In the genomic region with DNA sequence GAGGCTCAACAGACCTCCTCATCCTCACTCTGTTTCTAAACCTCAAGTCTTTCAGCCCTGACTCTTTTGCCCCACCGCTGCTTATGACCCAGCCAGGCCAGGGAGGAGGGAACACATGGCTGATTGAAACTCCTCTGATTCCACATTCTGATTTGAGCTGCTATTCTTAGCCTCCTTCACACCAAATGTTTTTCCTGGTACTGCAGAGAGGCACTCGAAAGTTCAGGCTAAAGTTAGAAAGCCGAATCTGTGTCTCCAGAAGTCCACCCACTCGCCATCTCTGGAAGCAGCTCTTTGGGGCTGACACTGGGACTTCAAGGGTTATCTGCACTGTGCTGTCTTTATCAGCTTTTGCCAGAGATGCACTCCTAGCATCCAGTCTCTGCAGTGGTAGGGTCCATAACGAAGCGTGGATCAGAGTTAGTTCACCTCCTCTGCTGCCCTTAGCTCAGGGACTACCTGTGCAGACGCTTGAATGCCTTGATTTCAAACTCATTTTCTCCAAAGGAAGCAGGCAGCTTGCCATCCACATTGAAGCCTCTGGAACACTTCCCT, we compare ENCODE assay signal across 22 mouse cellular contexts. TPM values are rescaled to one million over a fixed set of nuclear protein-coding genes. Genes with fewer than 3 reads are reported as not detected.
DNase-seq lines count a peak whose midpoint lies in the region; ATAC-seq and TF ChIP-seq lines count a peak whose summit lies in the region.
"Had no signal": no experiment of that assay in that cellular context is flagged by ENCODE, and none has a peak within 500 bp of the region (broad histone marks: within the 10 kb centered on the region; RNA-seq: fewer than 3 reads in every experiment).

No protein-coding gene starts in this region.

- 20% methylated on average over 7 of the region's 7 CpGs for WGBS in heart, embryonic 13.5 days
- 90% methylated on average over 7 of the region's 7 CpGs for WGBS in thymus, adult 2 months
- 78% methylated on average over 7 of the region's 7 CpGs for whole genome bisulfite sequencing in midbrain, postnatal 0 days

- peak overlapping the region; percentile 46 for H3K27ac ChIP-seq in heart, embryonic 13.5 days (replicated peaks)
- H3K27ac ChIP-seq in thymus, adult 2 months (ENCODE audit: control insufficient read depth, insufficient read depth, low read length) = no peak overlapping the region
- no peak overlapping the region for H3K27ac ChIP-seq in midbrain, postnatal 0 days (ENCODE audit: low read depth, low read length)
- H3K27ac ChIP-seq: embryonic facial prominence, embryonic 13.5 days; hindbrain, embryonic 12.5 days; intestine, embryonic 15.5 days; kidney, postnatal 0 days; liver, embryonic 12.5 days; lung, embryonic 15.5 days; neural tube, embryonic 13.5 days had no signal

- TF ChIP-seq POLR2A in thymus, adult 2 months (IDR thresholded peaks at IDR 0.05; ENCODE audit: control insufficient read depth, extremely low read depth, insufficient read depth, low read length, poor library complexity) = no peak

- no peak overlapping the region for H3K4me3 ChIP-seq in heart, embryonic 13.5 days
- H3K4me3 ChIP-seq in thymus, adult 2 months (ENCODE audit: control insufficient read depth, insufficient read depth, low read length) = no peak overlapping the region
- no peak overlapping the region for H3K4me3 ChIP-seq in midbrain, postnatal 0 days (ENCODE audit: low read depth, low read length)
- H3K4me3 ChIP-seq: embryonic facial prominence, embryonic 13.5 days; hindbrain, embryonic 12.5 days; intestine, embryonic 15.5 days; liver, embryonic 12.5 days; lung, embryonic 15.5 days; neural tube, embryonic 13.5 days had no signal

- peak overlapping the region; percentile 39 for H3K4me2 ChIP-seq in heart, embryonic 13.5 days
- H3K4me2 ChIP-seq in midbrain, postnatal 0 days (ENCODE audit: low read depth, low read length, poor library complexity, severe bottlenecking) = no peak overlapping the region
- H3K4me2 ChIP-seq: embryonic facial prominence, embryonic 13.5 days; hindbrain, embryonic 12.5 days; intestine, embryonic 15.5 days; liver, embryonic 12.5 days; lung, embryonic 15.5 days; neural tube, embryonic 13.5 days had no signal

- no peaks in the 10 kb centered on the region for H3K27me3 ChIP-seq in heart, embryonic 13.5 days (replicated peaks)
- H3K27me3 ChIP-seq in thymus, adult 2 months (ENCODE audit: control insufficient read depth, insufficient read depth, low read length) = no peaks in the 10 kb centered on the region
- H3K27me3 ChIP-seq in midbrain, postnatal 0 days (ENCODE audit: insufficient read depth, low read length) = no peaks in the 10 kb centered on the region
- H3K27me3 ChIP-seq: embryonic facial prominence, embryonic 13.5 days; hindbrain, embryonic 12.5 days; intestine, embryonic 15.5 days; liver, embryonic 12.5 days; lung, embryonic 15.5 days; neural tube, embryonic 13.5 days had no signal

- intact Hi-C loops in heart, postnatal 14 days (cut with DNase I) = no loop called here
- intact Hi-C loops in left cerebral cortex, postnatal 14 days (cut with DNase I) = loop anchor here (2.0 kb wide), 1 partner anchor 43 kb away; a partner anchor contains a TSS

- H3K9ac ChIP-seq in heart, embryonic 13.5 days = no peak overlapping the region
- H3K9ac ChIP-seq in midbrain, postnatal 0 days (replicated peaks; ENCODE audit: low read length, poor library complexity, severe bottlenecking) = no peak overlapping the region
- H3K9ac ChIP-seq: embryonic facial prominence, embryonic 13.5 days; hindbrain, embryonic 12.5 days; intestine, embryonic 15.5 days; liver, embryonic 12.5 days; lung, embryonic 15.5 days; neural tube, embryonic 13.5 days had no signal

- DNase-seq in heart, postnatal 14 days = no peak
- peak; percentile 74 for DNase-seq in right cerebral cortex, adult 18-20 months
- DNase-seq in right cerebral cortex, postnatal 14 days = no peak
- peak; percentile 47 to 59 for DNase-seq in left cerebral cortex, postnatal 14 days (ENCODE audit: low spot score in 2 of 2)
- no peak for DNase-seq in thymus, adult 2 months
- no peak for DNase-seq in midbrain, postnatal 0 days (ENCODE audit: low spot score)
- no peak for DNase-seq in kidney, adult 9 months
- DNase-seq: adrenal gland, adult 2 months; B cell, adult 2 months; cerebellum, adult 11-12 months; gastrocnemius, postnatal 36 days had no signal

- H3K9me3 ChIP-seq in heart, embryonic 13.5 days = no peaks in the 10 kb centered on the region
- no peaks in the 10 kb centered on the region for H3K9me3 ChIP-seq in midbrain, postnatal 0 days (ENCODE audit: low read length)
- H3K9me3 ChIP-seq: embryonic facial prominence, embryonic 13.5 days; hindbrain, embryonic 12.5 days; intestine, embryonic 15.5 days; liver, embryonic 12.5 days; lung, embryonic 15.5 days; neural tube, embryonic 13.5 days had no signal

- H3K36me3 ChIP-seq in heart, embryonic 13.5 days = no peaks in the 10 kb centered on the region
- no peaks in the 10 kb centered on the region for H3K36me3 ChIP-seq in thymus, adult 2 months (ENCODE audit: control insufficient read depth, insufficient read depth, low read length)
- H3K36me3 ChIP-seq in midbrain, postnatal 0 days (ENCODE audit: insufficient read depth, low read length) = no peaks in the 10 kb centered on the region
- H3K36me3 ChIP-seq: embryonic facial prominence, embryonic 13.5 days; hindbrain, embryonic 12.5 days; intestine, embryonic 15.5 days; liver, embryonic 12.5 days; lung, embryonic 15.5 days; neural tube, embryonic 13.5 days had no signal

- ATAC-seq in heart, embryonic 13.5 days (ENCODE audit: extremely low read depth, insufficient number of reproducible peaks, low FRiP score, low TSS enrichment) = no peak
- no peak for ATAC-seq in midbrain, postnatal 0 days (ENCODE audit: low FRiP score)
- ATAC-seq: intestine, embryonic 15.5 days; liver, embryonic 12.5 days; midbrain, embryonic 16.5 days; Patski had no signal

- peaks cover 46% of the 10 kb centered on the region for H3K4me1 ChIP-seq in heart, embryonic 13.5 days
- peaks cover 12% of the 10 kb centered on the region for H3K4me1 ChIP-seq in thymus, adult 2 months (replicated peaks; ENCODE audit: control insufficient read depth, insufficient read depth, low read length)
- H3K4me1 ChIP-seq in midbrain, postnatal 0 days (ENCODE audit: insufficient read depth, low read length) = peaks cover 5% of the 10 kb centered on the region; the same call in 1 of the 2 replicates
- H3K4me1 ChIP-seq: hindbrain, embryonic 12.5 days; intestine, embryonic 15.5 days; liver, embryonic 12.5 days; lung, embryonic 15.5 days had no signal

- no peak for TF ChIP-seq CTCF in thymus, adult 2 months (IDR thresholded peaks at IDR 0.05; ENCODE audit: borderline replicate concordance, control insufficient read depth, extremely low read depth, insufficient read depth, low read length, poor library complexity)
- no peak for TF ChIP-seq CTCF in midbrain, postnatal 0 days (IDR thresholded peaks at IDR 0.05)

RNA-seq across cellular contexts. Expression of a gene that starts 43.3 kb away (rescaled TPM):
- polyA plus RNA-seq in heart, embryonic 13.5 days (2015; fragmentation: Nextera tagmentation; extraction: Ambion mirVana) = 0.14 and 0.16 TPM in 2 replicates
- 1 to 10 TPM in 1 of 2 experiments, under 1 TPM in 1; 0.69 to 6.2 TPM for total RNA-seq in heart, postnatal 14 days (2021)
- total RNA-seq in left cerebral cortex, postnatal 14 days (2021) = 100 to 1,000 TPM; 271 to 278 TPM
- polyA plus RNA-seq in thymus, adult 2 months (2012; rRNA removed) = 131 and 145 TPM in 2 replicates
- total RNA-seq in midbrain, postnatal 0 days (2014; rRNA removed) = 5.4 and 6.6 TPM in 2 replicates
- 3.1 and 3.5 TPM in 2 replicates for polyA plus RNA-seq in midbrain, postnatal 0 days (2015; fragmentation: Nextera tagmentation; extraction: Ambion mirVana)
- total RNA-seq: common myeloid progenitor, adult 5-6 weeks had no signal
- polyA plus RNA-seq: Patski had no signal

Comparison
In these comparisons a context has a peak if more than half of its experiments do, and no peak if none do; other contexts are left out.
1. DNase-seq: peak in right cerebral cortex, adult 18-20 months (single experiment) and left cerebral cortex, postnatal 14 days (2 of 2); none in heart, postnatal 14 days (0 of 2), right cerebral cortex, postnatal 14 days (single experiment), thymus, adult 2 months (single experiment), midbrain, postnatal 0 days (single experiment) and kidney, adult 9 months (single experiment).
2. RNA of a gene that starts 43.3 kb away (total RNA-seq): 271 to 278 TPM in left cerebral cortex, postnatal 14 days; 5.4 to 6.6 TPM in midbrain, postnatal 0 days and 0.69 to 6.2 TPM in heart, postnatal 14 days; every median in the first group is over 10 times any median in the second.